Mouse (Mus musculus): ENCODE results near the gene Mvb12b. TPM values are rescaled to one million over a fixed set of nuclear protein-coding genes. Genes with fewer than 3 reads are reported as not detected.
A peak's percentile ranks its signal among the peaks of the same experiment; 100 is the strongest.
"Not testable (repeated sequence)": the region's sequence is repeated elsewhere in the genome, so short reads cannot be mapped to it uniquely, and the experiment has no call there.

The Mvb12b gene
- polyA plus RNA-seq, 1 experiment from 2014 or later: 60.2 TPM

DNA sequence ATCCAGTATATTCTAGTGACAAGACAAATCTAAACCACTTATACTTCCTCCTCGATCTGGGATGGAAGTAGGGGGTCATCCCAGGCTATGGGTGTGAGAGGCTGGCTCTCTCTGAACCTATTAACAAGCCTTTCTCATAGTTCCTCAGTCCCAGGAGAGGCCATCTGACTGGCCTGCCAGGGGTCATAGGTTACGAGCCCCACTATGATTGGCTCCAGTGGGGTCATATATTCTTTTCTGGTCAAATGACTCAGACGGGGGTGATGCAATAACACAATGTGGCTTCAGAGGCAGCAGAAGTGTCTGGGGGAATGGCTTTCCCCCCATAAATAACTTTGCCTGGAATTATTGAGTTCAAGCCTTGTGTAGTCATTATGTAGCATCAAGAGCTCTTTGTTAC lies 31.1 kb upstream of the Mvb12b start:
- H3K27me3 ChIP-seq (ENCODE audit: control insufficient read depth, insufficient read depth, low read length): no peaks in the 10 kb centered on the region
- H3K4me3 ChIP-seq (replicated peaks; ENCODE audit: low read depth, low read length): no peak overlapping the region
- peaks cover 4% of the 10 kb centered on the region; the same call in 1 of the 2 replicates for H3K4me1 ChIP-seq (ENCODE audit: control insufficient read depth, insufficient read depth, low read length)
- no peak overlapping the region for H3K27ac ChIP-seq (replicated peaks; ENCODE audit: low read depth, low read length)
- no peaks in the 10 kb centered on the region for H3K36me3 ChIP-seq (ENCODE audit: control insufficient read depth, insufficient read depth, low read length)
- 85% methylated on average over 3 of the region's 3 CpGs for WGBS
- no peak for DNase-seq
- ATAC-seq (ENCODE audit: low FRiP score, low TSS enrichment): no peak
- no peak overlapping the region for H3K9ac ChIP-seq (replicated peaks; ENCODE audit: low read length)
- H3K9me3 ChIP-seq (ENCODE audit: control insufficient read depth, low read length): no peaks in the 10 kb centered on the region
- H3K4me2 ChIP-seq (ENCODE audit: low read length): no peak overlapping the region

GRCm38 (mm10) chr2:33918318-33918717 lies 30.6 kb upstream of the Mvb12b start:
- WGBS: 74% methylated on average over 6 of the region's 6 CpGs
- Histone ChIP-seq H3K4me2 (ENCODE audit: low read length) (no peak overlapping the region), H3K4me1 (ENCODE audit: control insufficient read depth, insufficient read depth, low read length) (peaks cover 4% of the 10 kb centered on the region; the same call in 1 of the 2 replicates), H3K4me3 (replicated peaks; ENCODE audit: low read depth, low read length) (no peak overlapping the region), H3K27ac (replicated peaks; ENCODE audit: low read depth, low read length) (no peak overlapping the region), H3K36me3 (ENCODE audit: control insufficient read depth, insufficient read depth, low read length) (no peaks in the 10 kb centered on the region), H3K27me3 (ENCODE audit: control insufficient read depth, insufficient read depth, low read length) (no peaks in the 10 kb centered on the region), H3K9me3 (ENCODE audit: control insufficient read depth, low read length) (no peaks in the 10 kb centered on the region), H3K9ac (replicated peaks; ENCODE audit: low read length) (no peak overlapping the region)
- DNase-seq (peak; percentile 49), ATAC-seq (ENCODE audit: low FRiP score, low TSS enrichment) (no peak)

DNA sequence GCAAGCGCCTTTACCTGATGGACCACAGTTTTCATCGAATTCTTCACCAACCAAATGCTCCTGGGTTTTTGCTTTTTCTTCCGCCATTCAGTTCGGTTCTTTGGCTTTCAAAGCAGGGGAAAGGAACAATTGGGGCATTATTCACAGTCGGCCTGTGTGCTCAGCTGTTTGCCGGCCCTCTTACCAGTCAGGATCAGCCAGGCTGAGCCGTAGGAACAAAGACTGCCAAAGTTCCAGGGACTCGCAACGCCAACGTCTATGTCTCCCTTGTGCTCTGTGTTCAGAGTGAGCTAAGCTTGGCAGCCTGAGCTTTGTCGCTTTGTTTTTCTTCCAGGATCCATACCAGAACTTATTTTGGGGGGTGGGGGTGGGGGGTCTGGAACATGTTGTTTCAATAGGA lies 28.9 kb upstream of the Mvb12b start:
- Histone ChIP-seq H3K9me3 (ENCODE audit: control insufficient read depth, low read length) (no peaks in the 10 kb centered on the region), H3K4me2 (ENCODE audit: low read length) (no peak overlapping the region), H3K27ac (replicated peaks; ENCODE audit: low read depth, low read length) (peak overlapping the region; percentile 20), H3K4me3 (replicated peaks; ENCODE audit: low read depth, low read length) (no peak overlapping the region), H3K4me1 (ENCODE audit: control insufficient read depth, insufficient read depth, low read length) (peaks cover 4% of the 10 kb centered on the region; the same call in 1 of the 2 replicates), H3K36me3 (ENCODE audit: control insufficient read depth, insufficient read depth, low read length) (no peaks in the 10 kb centered on the region), H3K9ac (replicated peaks; ENCODE audit: low read length) (no peak overlapping the region), H3K27me3 (ENCODE audit: control insufficient read depth, insufficient read depth, low read length) (no peaks in the 10 kb centered on the region)
- DNase-seq: peak; percentile 53
- WGBS: 18% methylated on average over 11 of the region's 11 CpGs
- ATAC-seq (ENCODE audit: low FRiP score, low TSS enrichment): no peak

DNA sequence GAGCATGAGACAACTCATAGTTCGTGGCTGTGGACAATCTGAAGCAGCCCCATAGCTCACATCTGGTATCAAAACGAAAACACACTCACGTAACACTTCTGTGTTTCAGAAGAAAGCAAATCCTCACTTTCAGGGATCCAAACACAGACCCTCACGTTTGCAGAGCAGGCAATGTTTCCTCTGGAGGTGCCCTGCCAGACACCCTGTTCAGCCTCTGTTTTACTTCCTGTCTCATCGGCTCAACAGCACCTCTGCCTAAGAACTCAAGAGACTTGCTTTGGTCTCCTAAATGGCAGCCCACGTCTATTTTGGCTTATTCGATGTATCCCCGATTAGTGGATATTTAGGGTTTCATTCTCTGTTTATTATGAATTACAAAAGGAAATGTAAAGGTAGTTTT lies 27.3 kb upstream of the Mvb12b start:
- no peak overlapping the region for H3K4me3 ChIP-seq (replicated peaks; ENCODE audit: low read depth, low read length)
- ATAC-seq (ENCODE audit: low FRiP score, low TSS enrichment) (no peak), DNase-seq (no peak)
- H3K9me3 ChIP-seq (ENCODE audit: control insufficient read depth, low read length): no peaks in the 10 kb centered on the region
- peaks cover 2% of the 10 kb centered on the region; the same call in 1 of the 2 replicates for H3K4me1 ChIP-seq (ENCODE audit: control insufficient read depth, insufficient read depth, low read length)
- no peak overlapping the region for H3K9ac ChIP-seq (replicated peaks; ENCODE audit: low read length)
- no peak overlapping the region for H3K27ac ChIP-seq (replicated peaks; ENCODE audit: low read depth, low read length)
- 85% methylated on average over 8 of the region's 8 CpGs for WGBS
- no peaks in the 10 kb centered on the region for H3K27me3 ChIP-seq (ENCODE audit: control insufficient read depth, insufficient read depth, low read length)
- no peak overlapping the region for H3K4me2 ChIP-seq (ENCODE audit: low read length)
- H3K36me3 ChIP-seq (ENCODE audit: control insufficient read depth, insufficient read depth, low read length): no peaks in the 10 kb centered on the region

- Histone ChIP-seq H3K36me3 (ENCODE audit: control insufficient read depth, insufficient read depth, low read length) (no peaks in the 10 kb centered on the region), H3K4me2 (ENCODE audit: low read length) (no peak overlapping the region), H3K4me1 (ENCODE audit: control insufficient read depth, insufficient read depth, low read length) (no peaks in the 10 kb centered on the region), H3K9ac (replicated peaks; ENCODE audit: low read length) (no peak overlapping the region), H3K4me3 (replicated peaks; ENCODE audit: low read depth, low read length) (no peak overlapping the region), H3K27ac (replicated peaks; ENCODE audit: low read depth, low read length) (no peak overlapping the region), H3K27me3 (ENCODE audit: control insufficient read depth, insufficient read depth, low read length) (no peaks in the 10 kb centered on the region), H3K9me3 (ENCODE audit: control insufficient read depth, low read length) (no peaks in the 10 kb centered on the region)
- no peak for ATAC-seq (ENCODE audit: low FRiP score, low TSS enrichment)
- WGBS: 70% methylated on average over 3 of the region's 3 CpGs
- DNase-seq: no peak
These were observed 26.6 kb upstream of the Mvb12b start for GRCm38 (mm10) chr2:33914334-33914733.

GRCm38 (mm10) chr2:33913598-33913997 lies 25.9 kb upstream of the Mvb12b start:
- H3K27me3 ChIP-seq (ENCODE audit: control insufficient read depth, insufficient read depth, low read length); H3K9me3 ChIP-seq (ENCODE audit: control insufficient read depth, low read length); H3K4me1 ChIP-seq (ENCODE audit: control insufficient read depth, insufficient read depth, low read length); ATAC-seq (ENCODE audit: low FRiP score, low TSS enrichment); H3K4me2 ChIP-seq (ENCODE audit: low read length); DNase-seq; H3K36me3 ChIP-seq (ENCODE audit: control insufficient read depth, insufficient read depth, low read length); H3K4me3 ChIP-seq (replicated peaks; ENCODE audit: low read depth, low read length); H3K27ac ChIP-seq (replicated peaks; ENCODE audit: low read depth, low read length); H3K9ac ChIP-seq (replicated peaks; ENCODE audit: low read length): not testable (repeated sequence)
- 61% methylated on average over 1 of the region's 1 CpGs for WGBS

GRCm38 (mm10) chr2:33912741-33913140 lies 25.0 kb upstream of the Mvb12b start:
- no peak overlapping the region for H3K4me3 ChIP-seq (replicated peaks; ENCODE audit: low read depth, low read length)

GRCm38 (mm10) chr2:33908374-33908773 lies 20.6 kb upstream of the Mvb12b start:
- Histone ChIP-seq H3K4me1 (ENCODE audit: control insufficient read depth, insufficient read depth, low read length) (no peaks in the 10 kb centered on the region), H3K27ac (replicated peaks; ENCODE audit: low read depth, low read length) (no peak overlapping the region), H3K4me2 (ENCODE audit: low read length) (no peak overlapping the region), H3K27me3 (ENCODE audit: control insufficient read depth, insufficient read depth, low read length) (no peaks in the 10 kb centered on the region), H3K36me3 (ENCODE audit: control insufficient read depth, insufficient read depth, low read length) (no peaks in the 10 kb centered on the region), H3K4me3 (replicated peaks; ENCODE audit: low read depth, low read length) (no peak overlapping the region), H3K9me3 (ENCODE audit: control insufficient read depth, low read length) (no peaks in the 10 kb centered on the region), H3K9ac (replicated peaks; ENCODE audit: low read length) (no peak overlapping the region)
- 75% methylated on average over 8 of the region's 8 CpGs for WGBS
- ATAC-seq (ENCODE audit: low FRiP score, low TSS enrichment) (no peak), DNase-seq (peak; percentile 33)

More at GRCm38 (mm10) chr2:33912741-33913140, 25.0 kb upstream of the Mvb12b start:
- no peaks in the 10 kb centered on the region for H3K36me3 ChIP-seq (ENCODE audit: control insufficient read depth, insufficient read depth, low read length)
- H3K27ac ChIP-seq (replicated peaks; ENCODE audit: low read depth, low read length): no peak overlapping the region
- H3K9me3 ChIP-seq (ENCODE audit: control insufficient read depth, low read length): no peaks in the 10 kb centered on the region
- H3K4me1 ChIP-seq (ENCODE audit: control insufficient read depth, insufficient read depth, low read length): no peaks in the 10 kb centered on the region
- 74% methylated on average over 3 of the region's 3 CpGs for WGBS
- DNase-seq (no peak), ATAC-seq (ENCODE audit: low FRiP score, low TSS enrichment) (no peak)
- no peak overlapping the region for H3K9ac ChIP-seq (replicated peaks; ENCODE audit: low read length)
- H3K4me2 ChIP-seq (ENCODE audit: low read length): no peak overlapping the region
- no peaks in the 10 kb centered on the region for H3K27me3 ChIP-seq (ENCODE audit: control insufficient read depth, insufficient read depth, low read length)

DNA sequence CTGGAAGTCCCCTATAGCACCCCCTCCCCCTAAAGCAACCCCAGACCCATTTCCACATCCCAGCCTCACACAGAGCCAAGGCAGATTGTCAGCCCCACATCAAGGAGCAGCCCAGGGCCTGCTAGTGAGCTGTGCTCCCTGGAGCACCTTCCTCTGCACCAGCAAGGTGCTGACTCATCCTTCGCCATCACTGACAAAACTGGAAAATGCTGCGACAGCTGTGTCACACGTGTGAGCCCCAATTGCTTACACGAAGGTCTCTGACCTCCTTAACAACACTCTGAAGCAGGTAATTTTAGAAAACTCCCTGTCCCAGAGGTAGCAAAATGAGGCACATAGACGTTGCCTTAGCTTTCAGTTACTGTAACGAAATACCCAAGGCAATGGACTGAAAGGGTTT lies 19.4 kb upstream of the Mvb12b start:
- ATAC-seq (ENCODE audit: low FRiP score, low TSS enrichment) (no peak), DNase-seq (no peak)
- H3K4me3 ChIP-seq (replicated peaks; ENCODE audit: low read depth, low read length): no peak overlapping the region
- no peak overlapping the region for H3K9ac ChIP-seq (replicated peaks; ENCODE audit: low read length)
- no peak overlapping the region for H3K4me2 ChIP-seq (ENCODE audit: low read length)
- 88% methylated on average over 6 of the region's 6 CpGs for WGBS
- no peaks in the 10 kb centered on the region for H3K9me3 ChIP-seq (ENCODE audit: control insufficient read depth, low read length)
- no peak overlapping the region for H3K27ac ChIP-seq (replicated peaks; ENCODE audit: low read depth, low read length)
- no peaks in the 10 kb centered on the region for H3K36me3 ChIP-seq (ENCODE audit: control insufficient read depth, insufficient read depth, low read length)
- H3K4me1 ChIP-seq (ENCODE audit: control insufficient read depth, insufficient read depth, low read length): no peaks in the 10 kb centered on the region
- H3K27me3 ChIP-seq (ENCODE audit: control insufficient read depth, insufficient read depth, low read length): no peaks in the 10 kb centered on the region
